Mouse (Mus musculus) mouse embryonic stem cell (cell line): ENCODE data around the gene Ubash3b.

ENCODE experiments used
- in situ Hi-C, 2 experiments: fragments of 300-500 bp; cut with MboI; formaldehyde crosslinking; loops; 1 replicate in 1 of 2; 3 replicates in 1 of 2; pipeline ENCODE4 v1.14.3; 2019 to 2020; ENCODE audit warnings: low sequenced_read_pairs in 2 of 2, low pct_unique_long_range_greater_than_20kb in 1 of 2, mixed read lengths in 1 of 2; ENCODE audit not compliant: unreplicated experiment in 1 of 2

The Ubash3b gene

GRCm38 (mm10) chr9:40984313-40984712 is 177.2 kb downstream of the Ubash3b start:
- in situ Hi-C loops: loop anchor here (5.0 to 25.0 kb wide), 2 partner anchors 147 kb away; no protein-coding TSS in a partner anchor

GRCm38 (mm10) chr9:40983758-40984157 is 177.7 kb downstream of the Ubash3b start:
- in situ Hi-C loops: loop anchor here (5.0 to 25.0 kb wide), 2 partner anchors 146 kb away; no protein-coding TSS in a partner anchor

- in situ Hi-C loops: loop anchor here (5.0 to 25.0 kb wide), 2 partner anchors 145 kb away; no protein-coding TSS in a partner anchor
Measured at GRCm38 (mm10) chr9:40982480-40982879, 179.0 kb downstream of the Ubash3b start.

GRCm38 (mm10) chr9:40974042-40974801 is 187.3 kb downstream of the Ubash3b start:
- in situ Hi-C loops: no loop called here

- in situ Hi-C loops: no loop called here
Measured at GRCm38 (mm10) chr9:40964418-40964714, 197.1 kb downstream of the Ubash3b start.

- in situ Hi-C loops: no loop called here
Measured at GRCm38 (mm10) chr9:40963586-40964417, 197.7 kb downstream of the Ubash3b start, which contains the start of gene Jhy. Jhy (minus strand) TSS chr9:40964118.

GRCm38 (mm10) chr9:40961401-40961800 is 200.1 kb downstream of the Ubash3b start:
- in situ Hi-C loops: no loop called here
